ENCODE assay signal across 8 mouse cellular contexts in genomic region chr12:31926661-31927061, GRCm38 (mm10). TPM values are rescaled to one million over a fixed set of nuclear protein-coding genes. Genes with fewer than 3 reads are reported as not detected.
DNase-seq lines count a peak whose midpoint lies in the region; ATAC-seq lines count a peak whose summit lies in the region.

No protein-coding gene starts in this region.

- peaks cover 18% of the 10 kb centered on the region for H3K4me1 ChIP-seq in limb, embryonic 13.5 days
- H3K4me1 ChIP-seq in midbrain, embryonic 15.5 days, result no peaks in the 10 kb centered on the region

- H3K36me3 ChIP-seq in limb, embryonic 13.5 days, result peaks cover 68% of the 10 kb centered on the region
- H3K36me3 ChIP-seq in midbrain, embryonic 15.5 days (replicated peaks), result peaks cover 17% of the 10 kb centered on the region; the same call in 1 of the 2 replicates

- no peak overlapping the region for H3K27ac ChIP-seq in limb, embryonic 13.5 days
- peak overlapping the region; percentile 17; the same call in 1 of the 2 replicates for H3K27ac ChIP-seq in midbrain, embryonic 15.5 days

- ATAC-seq in limb, embryonic 13.5 days (ENCODE audit: low FRiP score, low read depth), result peak; percentile 54; the same call in 1 of the 2 replicates
- peak; percentile 92 for ATAC-seq in midbrain, embryonic 15.5 days (replicated peaks)

- WGBS in limb, embryonic 13.5 days, result 57% methylated on average over 4 of the region's 4 CpGs
- 34% methylated on average over 4 of the region's 4 CpGs for WGBS in midbrain, embryonic 15.5 days

- H3K9me3 ChIP-seq in limb, embryonic 13.5 days, result no peaks in the 10 kb centered on the region
- H3K9me3 ChIP-seq in midbrain, embryonic 15.5 days, result no peaks in the 10 kb centered on the region

- H3K27me3 ChIP-seq in limb, embryonic 13.5 days, result no peaks in the 10 kb centered on the region
- H3K27me3 ChIP-seq in midbrain, embryonic 15.5 days (replicated peaks), result no peaks in the 10 kb centered on the region

- H3K4me3 ChIP-seq in limb, embryonic 13.5 days, result no peak overlapping the region
- H3K4me3 ChIP-seq in midbrain, embryonic 15.5 days, result no peak overlapping the region

- DNase-seq in 416B (ENCODE audit: low read depth), result peak; percentile 63
- peak; percentile 73 for DNase-seq in adrenal gland, adult 2 months
- peak; percentile 58 for DNase-seq in embryo, embryonic 9.5 days (ENCODE audit: extremely low spot score)
- DNase-seq in heart, adult 11 months, result peak; percentile 98
- peak; percentile 51 for DNase-seq in kidney, adult 11 months
- DNase-seq in spleen, postnatal 36 days (ENCODE audit: low spot score in 2 of 2), result peak; percentile 18 to 34

- no peak overlapping the region for H3K9ac ChIP-seq in limb, embryonic 13.5 days
- no peak overlapping the region for H3K9ac ChIP-seq in midbrain, embryonic 15.5 days

- no peak overlapping the region for H3K4me2 ChIP-seq in limb, embryonic 13.5 days (replicated peaks)
- no peak overlapping the region for H3K4me2 ChIP-seq in midbrain, embryonic 15.5 days

RNA-seq across cellular contexts. Expression of gene Hbp1, which starts 23.7 kb away (rescaled TPM):
- total RNA-seq in adrenal gland, adult 2 months (2021), result 10 to 100 TPM; 76.4 to 95.2 TPM
- 38.0 and 49.8 TPM in 2 replicates for polyA plus RNA-seq in adrenal gland, adult 2 months (2012; rRNA removed)
- polyA plus RNA-seq in limb, embryonic 13.5 days (2015; fragmentation: Nextera tagmentation; extraction: Ambion mirVana), result 148 and 149 TPM in 2 replicates
- 48.3 and 49.2 TPM in 2 replicates for polyA plus RNA-seq in midbrain, embryonic 15.5 days (2015; fragmentation: Nextera tagmentation; extraction: Ambion mirVana)

Comparison
In these comparisons a context has a peak if more than half of its experiments do, and no peak if none do; other contexts are left out.
1. DNase-seq: peak in every context shown above with its lines; median percentile 98 in heart, adult 11 months; 73 in adrenal gland, adult 2 months; 63 in 416B; 58 in embryo, embryonic 9.5 days; 51 in kidney, adult 11 months; 26 in spleen, postnatal 36 days.